Mouse (Mus musculus) olfactory bulb, adult 2 months (tissue): Measurements from ENCODE around the gene Med13l.

Experiments
- CTCF ChIP-seq: fragments of 200-500 bp; IDR thresholded peaks from 2 replicates; pipeline ENCODE4 v1.5.1; 2012; ENCODE audit warnings: low read depth, mild to moderate bottlenecking, low read length, moderate library complexity; ENCODE audit not compliant: insufficient read depth
- POLR2A ChIP-seq: fragments of 200-500 bp; IDR thresholded peaks from 2 replicates; pipeline ENCODE4 v1.6.1; 2012; ENCODE audit warnings: mild to moderate bottlenecking, low read depth, low read length, moderate library complexity; ENCODE audit not compliant: insufficient read depth

DNA sequence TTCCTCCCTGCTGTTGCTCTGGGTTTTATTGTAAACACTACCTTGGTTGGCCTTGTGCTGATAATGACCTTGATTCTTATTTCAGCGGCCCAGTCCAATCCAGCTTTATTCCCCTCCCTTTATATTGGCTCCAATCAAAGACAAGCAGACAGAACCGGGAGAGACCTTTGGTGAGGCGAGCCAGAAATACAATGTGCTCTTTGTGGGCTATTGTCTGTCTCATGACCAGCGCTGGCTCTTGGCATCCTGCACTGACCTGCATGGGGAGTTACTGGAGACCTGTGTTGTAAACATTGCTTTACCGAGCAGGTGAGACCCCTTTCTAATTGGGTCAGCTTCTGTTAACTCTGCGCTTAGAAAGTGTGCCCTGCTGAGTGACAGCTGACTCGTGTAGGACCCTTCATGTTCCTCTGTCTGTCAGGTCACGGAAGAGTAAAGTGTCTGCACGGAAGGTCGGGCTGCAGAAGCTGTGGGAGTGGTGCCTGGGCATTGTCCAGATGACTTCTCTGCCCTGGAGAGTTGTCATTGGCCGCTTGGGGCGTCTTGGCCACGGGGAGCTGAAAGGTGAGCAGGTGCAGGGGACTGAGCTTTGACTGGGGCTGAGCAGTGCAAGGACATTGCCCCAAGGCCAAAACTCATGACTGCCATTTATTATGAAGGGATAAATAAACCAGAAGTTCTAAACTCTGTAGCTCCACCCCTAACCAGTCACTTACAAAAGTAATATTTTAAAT, 191.1 kb downstream of the Med13l start:
- TF ChIP-seq CTCF (no peak), POLR2A (no peak)
